Mouse (Mus musculus): Measurements from ENCODE around the gene Aunip. TPM values are rescaled to one million over a fixed set of nuclear protein-coding genes. Genes with fewer than 3 reads are reported as not detected.

The Aunip gene
- total RNA-seq, 2 experiments from 2014 or later = 0.57 TPM; not detected in 1

DNA sequence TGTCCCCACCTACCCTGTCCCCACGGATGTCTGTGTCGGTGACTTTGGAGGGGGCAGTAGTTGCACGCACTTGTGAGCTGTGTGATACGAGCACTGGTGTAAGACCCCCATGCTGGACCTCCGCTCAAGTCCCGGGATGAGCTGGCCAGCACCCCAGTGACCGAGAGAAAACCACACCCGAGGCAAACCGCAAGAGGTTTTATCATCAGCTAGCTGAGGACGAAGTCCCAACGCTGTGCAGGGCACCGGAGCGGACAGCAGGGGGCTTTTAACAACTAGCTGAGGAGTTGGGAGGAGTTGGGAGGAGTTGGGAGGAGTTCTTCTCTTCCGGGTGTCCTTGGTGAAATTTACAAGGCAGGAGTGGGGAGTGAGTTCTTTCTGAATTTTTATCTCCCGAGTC, 2.0 kb downstream of the Aunip start:
- DNase-seq (ENCODE audit: extremely low spot score in 1 of 2, low spot score in 1 of 2) = peak in 1 of 2 experiments; percentile 53

DNA sequence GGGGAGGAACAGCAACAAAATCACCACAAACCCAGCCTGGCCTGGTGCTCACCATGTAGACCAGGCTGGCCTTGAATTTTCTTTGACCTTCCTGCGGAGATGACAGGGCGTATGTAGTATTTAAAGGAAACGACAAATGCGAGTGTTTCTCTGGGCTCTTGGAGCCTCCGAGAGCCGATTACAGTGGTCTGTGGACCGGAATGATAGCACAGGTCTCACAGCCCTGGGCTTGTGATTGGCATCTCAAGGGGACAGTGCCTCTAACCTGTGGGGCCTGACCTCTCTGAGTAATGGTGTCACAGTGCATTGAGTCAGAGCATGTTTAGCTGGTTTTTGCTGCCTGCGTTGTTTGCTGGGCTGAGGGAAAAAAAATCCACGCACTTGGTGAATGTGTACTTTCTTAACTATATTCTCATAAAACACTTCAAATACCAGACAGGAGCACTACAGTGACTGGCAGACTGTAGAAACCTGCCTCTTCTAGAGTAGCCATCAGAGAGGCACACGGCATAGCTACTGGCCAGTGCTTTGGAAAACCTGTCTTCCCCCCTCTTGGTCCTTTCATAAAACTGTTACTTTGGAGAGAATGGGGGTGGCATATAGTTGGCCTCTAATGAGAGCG, 3.6 kb downstream of the Aunip start:
- no peak for DNase-seq (ENCODE audit: extremely low spot score in 1 of 2, low spot score in 1 of 2)

DNA sequence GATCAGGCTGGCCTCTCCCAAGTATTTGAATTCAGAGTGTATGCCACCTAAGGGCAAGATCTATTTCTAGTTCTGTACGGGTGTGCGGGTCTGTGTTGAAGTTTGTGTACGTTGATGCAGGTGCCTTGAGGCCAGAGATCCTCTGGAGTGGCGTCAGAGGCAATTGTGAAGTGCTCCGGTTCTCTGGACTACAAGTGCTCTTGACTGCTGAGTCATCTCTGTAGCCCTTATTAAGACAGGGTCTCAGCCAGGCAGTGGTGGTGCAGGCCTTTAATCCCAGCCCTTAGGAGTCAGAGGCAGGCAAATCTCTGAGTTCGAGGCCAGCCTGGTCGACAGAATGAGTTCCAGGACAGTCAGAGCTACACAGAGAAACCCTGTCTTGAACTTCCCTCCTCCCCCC, 4.8 kb downstream of the Aunip start:
- no peak for DNase-seq (ENCODE audit: extremely low spot score in 1 of 2, low spot score in 1 of 2)

DNA sequence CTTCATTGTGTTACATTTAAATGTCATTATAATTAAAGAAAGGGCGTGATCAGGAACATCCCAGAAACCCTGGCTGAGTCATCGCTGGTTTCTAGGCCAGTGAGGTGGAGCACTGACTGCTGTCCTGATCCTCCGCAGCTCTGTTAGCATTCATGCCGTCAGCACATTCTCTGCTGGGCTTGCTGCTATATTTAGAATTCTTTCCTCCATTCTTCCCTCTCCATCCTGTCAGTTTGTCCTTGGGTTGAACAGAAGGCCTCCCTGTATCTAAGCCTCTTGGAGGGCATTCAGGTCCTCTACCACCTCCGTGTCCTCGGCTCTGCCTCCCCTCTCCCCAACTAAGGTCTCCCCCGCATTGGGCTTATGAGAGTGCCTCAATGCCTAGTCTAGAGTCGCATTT, 6.2 kb downstream of the Aunip start:
- DNase-seq (ENCODE audit: extremely low spot score in 1 of 2, low spot score in 1 of 2) = no peak

DNA sequence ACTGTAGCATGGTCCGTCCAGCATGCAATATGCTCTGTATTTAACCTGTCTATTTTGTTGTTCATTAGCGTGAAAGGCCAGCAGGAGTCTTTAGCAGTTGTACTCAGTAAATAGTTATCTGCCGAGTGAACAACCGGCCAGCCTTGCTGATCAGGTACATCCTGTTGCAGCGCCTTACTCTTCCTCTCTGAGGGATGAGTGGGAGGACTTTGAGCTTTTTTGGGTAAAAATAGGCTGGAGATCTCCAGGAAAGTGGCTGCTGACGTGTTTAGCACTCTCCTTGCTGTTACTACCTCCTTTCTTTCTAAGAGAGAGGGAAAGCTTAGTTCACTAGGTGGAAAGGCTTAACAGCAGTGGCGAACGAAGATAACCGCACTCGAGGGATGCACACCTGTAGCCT, 6.9 kb downstream of the Aunip start:
- DNase-seq (ENCODE audit: extremely low spot score in 1 of 2, low spot score in 1 of 2) = no peak

DNA sequence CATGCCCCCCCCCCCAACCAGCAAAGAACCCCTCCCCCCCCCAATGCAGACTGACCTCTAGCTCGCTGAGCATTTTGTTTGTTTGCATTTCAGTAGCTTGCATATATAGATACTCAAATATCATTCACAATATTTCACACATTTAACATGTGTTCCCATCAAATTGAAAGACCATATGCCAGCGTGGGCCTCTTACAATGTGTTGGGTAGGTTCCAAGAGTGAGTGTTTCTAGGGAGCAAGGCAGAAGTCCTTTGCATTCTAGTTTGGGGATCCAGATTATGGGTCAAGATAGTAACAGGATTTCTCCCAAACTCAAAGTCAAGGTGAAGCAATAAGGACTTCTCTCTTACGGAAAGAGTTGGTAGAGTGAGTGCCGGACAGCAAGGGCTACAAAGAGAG, 7.7 kb downstream of the Aunip start:
- DNase-seq (ENCODE audit: extremely low spot score in 1 of 2, low spot score in 1 of 2) = no peak

DNA sequence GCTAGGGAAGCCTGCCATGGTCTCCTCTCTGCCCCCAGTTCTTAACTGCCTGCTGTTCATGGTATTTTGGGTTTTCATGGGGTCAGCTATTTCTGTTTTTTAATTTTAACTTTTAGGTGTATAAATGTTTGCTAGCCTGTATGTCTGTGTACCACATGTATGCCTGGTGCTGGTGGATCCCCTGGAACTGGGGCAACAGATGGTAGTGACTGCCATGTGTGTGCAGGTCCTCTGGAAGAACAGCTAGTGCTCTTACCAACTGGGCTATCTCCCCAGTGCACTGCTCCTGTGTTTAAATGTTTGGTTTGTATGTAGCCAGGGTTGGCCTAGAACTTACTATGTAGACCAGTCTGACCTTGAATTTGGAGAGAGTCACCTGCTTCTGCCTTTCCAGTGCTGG, 8.5 kb downstream of the Aunip start:
- DNase-seq (ENCODE audit: extremely low spot score in 1 of 2, low spot score in 1 of 2) = no peak

DNA sequence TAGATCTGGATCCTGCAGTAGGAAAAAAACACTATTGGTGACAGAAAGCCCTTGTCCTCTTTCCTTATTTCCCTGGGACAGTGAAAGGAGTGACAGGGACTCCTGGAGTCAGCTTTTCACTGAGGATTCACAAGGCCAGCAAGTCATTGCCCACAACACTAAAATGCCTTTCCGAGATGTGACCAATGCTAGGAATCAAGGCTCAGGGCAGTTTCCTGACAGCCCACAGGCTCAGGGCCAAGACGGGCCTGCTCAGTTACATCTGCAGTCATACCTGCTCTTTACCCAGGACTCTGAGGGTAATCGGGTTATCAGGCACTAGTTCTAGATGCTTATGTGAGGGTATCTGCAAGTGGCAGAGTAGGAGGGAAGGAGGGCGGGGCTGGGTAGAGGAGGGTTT, 12.6 kb downstream of the Aunip start:
- no peak for DNase-seq (ENCODE audit: extremely low spot score in 1 of 2, low spot score in 1 of 2)

DNA sequence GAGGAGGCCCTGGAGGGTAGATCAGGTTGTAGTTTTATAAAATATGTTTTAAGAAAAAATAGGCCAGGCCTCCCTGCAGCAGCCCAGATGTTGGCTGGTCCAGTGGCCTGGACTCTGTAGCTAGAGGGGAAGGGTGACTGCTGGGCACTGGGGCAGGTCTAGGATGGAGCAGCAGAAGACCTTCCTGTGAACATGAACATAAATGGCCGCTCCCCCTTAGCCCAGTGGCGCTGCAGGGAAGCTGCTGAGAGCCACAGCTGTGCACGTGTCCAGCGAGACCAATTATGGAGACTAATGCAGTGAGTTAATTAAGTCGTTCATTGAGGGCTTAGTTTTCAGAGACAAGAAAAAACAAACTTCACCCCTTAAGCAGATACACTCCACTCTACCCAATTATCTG, 15.0 kb downstream of the Aunip start:
- DNase-seq (ENCODE audit: extremely low spot score in 1 of 2, low spot score in 1 of 2) = no peak

DNA sequence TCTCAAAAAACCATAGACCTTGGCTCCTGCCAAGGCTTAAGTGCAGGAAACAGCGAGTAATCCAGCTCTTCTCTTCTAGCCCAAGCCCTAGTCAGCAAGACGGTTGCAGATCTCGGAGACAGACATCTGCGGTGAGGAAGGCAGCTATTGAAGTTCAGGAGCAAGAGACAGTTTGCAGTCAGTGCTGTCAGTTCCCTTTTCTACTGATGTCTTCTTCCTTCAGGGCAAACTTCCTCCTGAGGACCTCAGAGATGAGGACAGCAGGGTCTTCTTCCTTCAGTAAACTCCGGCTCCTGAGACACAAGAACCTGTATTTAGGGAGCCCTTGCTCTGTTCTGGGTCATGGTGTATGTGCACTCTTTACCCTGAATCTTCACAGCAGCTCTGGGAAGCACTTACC, 15.4 kb downstream of the Aunip start:
- DNase-seq (ENCODE audit: extremely low spot score in 1 of 2, low spot score in 1 of 2) = no peak

DNA sequence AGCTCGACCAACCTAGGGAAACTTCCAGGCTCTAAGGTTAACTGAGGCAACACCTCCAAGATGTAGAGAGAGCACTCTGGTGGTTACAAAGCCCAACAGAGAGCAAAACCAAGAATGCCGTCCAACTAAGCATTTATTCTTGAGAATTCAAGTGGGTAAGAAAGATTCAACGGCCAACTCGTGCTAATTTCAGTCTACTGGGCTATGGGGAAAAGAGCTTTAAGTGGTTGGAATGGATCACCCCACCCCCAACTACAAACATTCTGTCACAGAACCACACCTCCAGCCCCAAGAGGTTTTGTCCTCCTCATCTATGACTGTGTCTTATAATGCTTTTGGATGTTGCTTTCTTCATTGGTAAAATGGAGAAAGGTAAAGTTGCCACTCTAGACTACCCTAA, 22.1 kb downstream of the Aunip start:
- no peak for DNase-seq (ENCODE audit: extremely low spot score in 1 of 2, low spot score in 1 of 2)

DNA sequence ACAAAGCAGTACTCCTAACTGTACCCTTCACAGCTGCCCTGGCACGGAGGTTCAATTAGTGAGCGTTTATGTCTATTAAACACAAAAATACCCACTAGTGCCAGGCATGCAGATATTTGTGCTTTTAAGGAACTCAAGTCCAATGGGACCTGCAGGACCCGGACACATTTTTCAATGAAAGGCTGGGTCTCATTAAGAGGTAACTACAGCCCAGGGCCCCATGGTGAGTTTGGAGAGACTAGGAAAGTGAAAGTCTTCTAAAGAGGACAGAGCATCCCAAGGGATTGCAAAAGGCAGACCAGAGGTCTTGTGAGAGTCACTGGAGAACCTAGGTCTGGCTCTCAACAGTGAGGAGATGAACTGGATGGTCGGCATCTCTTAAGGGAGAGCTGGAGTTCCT, 22.6 kb downstream of the Aunip start:
- no peak for DNase-seq (ENCODE audit: extremely low spot score in 1 of 2, low spot score in 1 of 2)

DNA sequence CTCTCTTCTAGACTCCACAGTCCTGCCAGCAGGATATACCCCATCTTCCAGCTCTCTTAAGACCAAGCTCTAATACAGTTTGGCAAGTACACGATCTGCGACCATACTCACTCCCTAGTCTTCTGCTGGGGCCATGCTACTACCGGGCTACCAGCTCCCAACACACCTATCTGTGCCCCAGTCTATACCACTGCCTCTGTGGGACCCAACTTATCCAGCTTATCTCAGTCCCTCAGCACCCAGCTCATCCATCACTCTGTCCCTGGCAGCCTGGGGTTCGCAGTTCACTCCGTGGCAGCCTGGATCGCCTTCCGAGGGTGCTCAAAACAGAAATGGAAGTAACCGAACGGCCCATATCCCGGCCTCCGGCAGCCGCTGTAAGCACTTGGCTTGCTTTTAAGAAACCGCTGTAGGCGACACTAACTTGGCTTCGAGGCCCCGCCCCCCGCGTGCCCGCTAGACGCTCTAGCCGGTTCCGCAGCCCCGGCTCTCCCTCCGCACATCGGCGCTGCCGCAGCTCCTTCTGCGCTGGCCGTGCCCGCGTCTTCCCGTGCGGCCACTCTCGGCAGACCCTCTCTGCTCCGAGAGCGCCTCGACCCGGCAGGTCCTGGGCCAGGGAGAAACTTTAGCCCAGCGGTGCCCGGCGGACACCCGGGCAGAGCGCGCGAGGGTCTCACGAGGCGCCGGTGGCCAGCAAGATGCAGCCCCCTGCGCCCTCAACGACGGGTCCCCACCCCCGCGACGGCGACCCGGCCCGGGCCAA, 23.5 kb downstream of the Aunip start:
- DNase-seq (ENCODE audit: extremely low spot score in 1 of 2, low spot score in 1 of 2) = peak in 1 of 2 experiments; percentile 44

DNA sequence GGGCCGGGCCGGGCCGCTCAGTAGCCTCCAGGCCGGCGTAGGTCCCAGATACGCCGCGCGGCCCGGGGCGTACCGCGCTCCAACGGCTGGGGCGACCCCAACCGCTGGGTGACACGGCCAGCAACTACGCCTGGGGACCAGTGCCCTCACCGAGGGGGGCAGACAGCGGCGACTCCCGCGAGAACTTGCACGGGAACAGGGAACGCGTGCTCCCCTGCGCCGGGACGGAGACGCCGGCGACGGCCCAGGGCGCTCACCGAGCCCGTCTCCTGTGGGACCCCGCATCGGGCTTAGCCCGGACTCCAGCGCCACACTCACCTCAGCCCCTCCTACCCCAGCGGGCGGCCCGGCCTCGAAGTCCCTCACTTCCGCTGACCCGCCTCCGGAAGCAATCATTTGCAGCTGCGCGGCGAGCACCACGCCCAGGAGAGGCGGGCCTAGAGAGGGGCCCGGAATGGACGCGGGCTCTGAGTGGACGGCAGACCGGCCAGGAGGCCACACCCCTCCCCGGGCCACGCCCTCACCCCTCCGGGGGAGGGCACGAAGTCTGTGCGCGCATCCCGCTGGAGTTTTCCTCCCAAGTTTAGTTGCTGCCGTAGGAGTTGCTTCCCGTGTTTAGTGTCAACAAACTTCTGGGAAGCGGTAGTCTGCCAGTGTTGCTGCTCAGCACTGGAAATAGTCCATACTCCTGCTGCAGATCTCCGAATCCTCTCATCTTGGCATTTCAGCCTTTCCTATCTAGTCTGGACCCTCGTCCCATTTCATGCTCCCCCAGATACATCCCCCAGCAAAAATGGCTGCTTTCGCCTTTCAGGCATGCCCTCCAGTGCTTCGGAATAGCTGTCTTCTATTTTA, 24.4 kb downstream of the Aunip start, which contains the start of gene Mtfr1l:
TSS of gene Mtfr1l (minus strand) at position 456 of the 855 bp plus-strand sequence.
- peak; percentile 82 to 93 for DNase-seq (ENCODE audit: extremely low spot score in 1 of 2, low spot score in 1 of 2)

DNA sequence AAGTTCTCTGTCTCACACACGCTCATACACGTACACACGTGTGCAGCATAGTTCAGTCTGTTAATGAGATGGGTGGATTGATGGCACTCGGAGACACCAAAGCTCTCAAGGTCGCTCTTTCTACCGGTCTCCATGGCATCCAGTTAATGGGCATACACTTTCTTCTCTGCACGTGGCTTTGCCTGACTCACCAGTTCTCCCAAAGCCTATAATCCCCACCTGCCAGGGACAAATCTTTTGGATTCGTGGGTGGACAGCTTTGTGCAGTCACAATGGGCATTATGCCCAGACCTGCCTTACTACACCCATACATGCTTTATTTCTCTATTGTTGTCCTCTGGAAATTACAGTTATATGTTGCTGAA, 25.0 kb downstream of the Aunip start:
- no peak for DNase-seq (ENCODE audit: extremely low spot score in 1 of 2, low spot score in 1 of 2)

DNA sequence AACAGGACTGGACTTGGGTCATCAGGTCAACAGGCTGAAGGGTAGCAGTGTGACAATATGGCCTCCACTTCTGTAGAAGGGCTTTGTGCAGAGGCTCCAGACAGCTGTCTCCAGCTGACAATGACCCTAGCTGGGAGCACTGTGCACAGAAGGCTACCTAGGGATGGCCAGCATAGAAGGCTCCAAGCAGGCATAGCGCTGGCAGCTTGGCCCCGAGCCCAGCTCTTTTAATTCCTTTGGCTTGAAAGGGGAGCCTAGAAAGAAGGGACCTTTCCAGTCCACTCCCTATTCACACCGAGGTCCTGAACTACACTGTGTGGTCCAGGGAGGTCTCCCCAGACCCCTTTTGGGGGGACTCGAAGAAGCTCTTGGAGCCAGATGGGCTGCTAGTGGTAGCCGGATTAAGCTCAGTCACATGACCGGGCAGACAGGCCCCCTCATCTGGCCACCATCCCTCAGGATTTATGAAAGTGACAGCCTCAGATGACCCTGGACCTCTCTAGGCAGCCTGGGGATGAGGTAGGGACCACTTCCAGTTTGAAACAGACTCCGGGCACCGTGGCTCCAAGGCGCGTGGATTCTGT, 28.3 kb downstream of the Aunip start:
- DNase-seq (ENCODE audit: extremely low spot score in 1 of 2, low spot score in 1 of 2) = no peak

DNA sequence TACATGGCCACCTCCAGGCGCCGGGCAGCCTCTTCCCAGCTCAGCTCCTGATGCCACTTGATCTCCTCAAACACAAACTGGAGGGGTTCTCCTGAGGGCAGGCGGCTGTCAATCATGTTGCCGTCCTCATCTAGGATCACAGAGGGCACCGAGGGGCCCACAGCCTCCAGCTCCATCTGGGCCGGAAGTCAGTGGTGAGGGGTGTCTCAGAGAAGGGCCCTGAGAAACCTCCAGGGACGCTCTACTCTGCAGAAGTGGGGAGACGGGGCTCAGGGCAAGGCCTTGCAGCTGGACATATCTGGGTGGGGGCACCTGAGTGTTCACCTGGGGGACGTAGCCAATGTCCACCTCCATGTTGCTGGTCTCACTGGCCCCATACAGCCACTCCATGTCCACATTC, 31.9 kb downstream of the Aunip start:
- no peak for DNase-seq (ENCODE audit: extremely low spot score in 1 of 2, low spot score in 1 of 2)

DNA sequence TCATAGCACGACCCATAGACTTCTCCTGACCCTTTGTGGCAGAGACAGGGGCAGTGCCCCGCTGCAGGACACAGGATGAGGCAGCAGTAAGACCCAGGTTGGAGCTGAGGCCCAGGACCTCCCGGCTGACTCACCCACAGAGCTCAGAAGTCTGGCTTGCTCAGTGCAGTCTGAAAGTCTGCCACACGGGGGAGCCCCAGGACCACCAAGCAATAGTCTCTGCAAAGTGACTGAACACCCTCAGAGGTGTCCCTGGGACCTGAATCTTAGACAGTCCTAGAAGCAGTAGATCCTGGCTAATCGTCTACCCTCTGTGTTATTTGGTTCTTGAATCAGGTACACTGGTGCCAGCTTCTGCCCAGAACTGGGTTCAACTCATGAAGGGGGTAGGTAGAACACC, 32.5 kb downstream of the Aunip start:
- DNase-seq (ENCODE audit: extremely low spot score in 1 of 2, low spot score in 1 of 2) = peak; percentile 96 to 100

DNA sequence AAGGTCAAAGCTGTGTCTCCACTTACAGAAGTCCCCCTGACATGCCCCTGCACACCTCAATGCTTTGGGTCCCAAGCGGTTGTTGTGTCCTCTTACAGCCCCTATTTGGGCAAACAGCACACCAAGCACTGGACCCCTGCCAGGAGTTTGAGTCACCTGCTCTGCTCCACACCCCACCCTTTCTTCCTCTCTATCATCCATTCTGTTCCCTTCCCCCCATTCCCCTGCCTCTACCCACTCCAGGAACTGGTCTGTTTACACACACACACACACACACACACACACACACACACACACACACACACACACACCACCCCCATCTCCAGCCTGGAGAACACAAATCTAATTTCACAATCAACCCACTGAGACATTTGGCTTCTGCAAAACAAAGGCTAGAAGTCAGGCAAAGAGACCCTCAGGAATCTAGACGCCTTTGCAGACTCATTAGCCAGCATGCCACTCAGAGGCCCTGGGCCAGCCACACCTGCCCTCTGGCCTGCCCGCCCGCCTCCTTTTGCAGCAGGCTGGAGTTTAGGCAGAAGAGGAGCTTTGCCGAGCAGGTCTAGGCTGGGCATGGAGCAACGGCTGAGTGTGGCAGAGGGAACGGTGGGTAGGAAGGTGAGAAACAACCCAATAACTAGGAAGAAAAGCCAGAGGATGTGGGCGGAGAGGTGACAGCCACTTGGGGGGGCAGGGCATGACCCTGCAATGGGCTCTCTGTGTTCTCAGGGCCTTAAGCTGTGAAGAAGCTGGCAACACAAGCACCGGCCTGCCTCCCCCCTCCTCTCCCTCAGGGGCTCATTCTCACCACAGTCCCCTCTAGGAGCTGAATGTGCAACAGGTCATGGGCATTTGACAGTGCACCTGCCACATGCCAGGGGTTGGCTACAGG, 36.3 kb downstream of the Aunip start:
- DNase-seq (ENCODE audit: extremely low spot score in 1 of 2, low spot score in 1 of 2) = no peak

Measured in layer of hippocampus, postnatal 25 days (tissue).